Mouse (Mus musculus): ENCODE measurements around the gene Atg101. TPM values are rescaled to one million over a fixed set of nuclear protein-coding genes. Genes with fewer than 3 reads are reported as not detected.
"Not testable (repeated sequence)": the region's sequence is repeated elsewhere in the genome, so short reads cannot be mapped to it uniquely, and the experiment has no call there.

Atg101 gene
- polyA plus RNA-seq, 1 experiment from 2014 or later: 81.6 TPM

- H3K9ac ChIP-seq: no peak overlapping the region
- H3K27me3 ChIP-seq: no peaks in the 10 kb centered on the region
- no peak overlapping the region for H3K27ac ChIP-seq
- H3K9me3 ChIP-seq (replicated peaks): no peaks in the 10 kb centered on the region
- H3K4me1 ChIP-seq: peaks cover 12% of the 10 kb centered on the region
- no peaks in the 10 kb centered on the region for H3K36me3 ChIP-seq (ENCODE audit: poor library complexity, severe bottlenecking)
- no peak overlapping the region for H3K4me2 ChIP-seq
- WGBS: 72% methylated on average over 6 of the region's 6 CpGs
- no peak overlapping the region for H3K4me3 ChIP-seq
- ATAC-seq: no peak
Observed at GRCm38 (mm10) chr15:101320618-101321041, 36.6 kb downstream of the Atg101 start.

DNA sequence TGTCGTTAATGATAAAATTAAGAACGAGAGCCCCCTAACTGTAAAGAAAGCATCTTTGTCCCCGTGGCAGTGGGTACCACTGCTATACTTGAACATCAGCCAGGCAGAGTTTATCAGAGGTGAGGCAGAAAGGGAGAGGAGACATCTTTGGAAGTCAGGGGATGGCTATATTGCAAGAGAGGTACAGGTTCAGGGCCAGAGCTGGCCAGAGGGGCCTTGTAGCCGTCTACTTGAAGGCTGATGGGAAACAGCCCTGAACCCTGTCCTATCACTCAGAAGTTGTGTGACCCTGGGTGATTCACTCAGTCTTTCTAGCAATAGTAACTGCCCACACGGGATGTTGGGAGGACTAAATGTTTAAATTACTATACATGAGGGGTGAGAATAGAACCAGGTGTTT, 37.1 kb downstream of the Atg101 start:
- Histone ChIP-seq H3K9ac (no peak overlapping the region), H3K4me2 (no peak overlapping the region), H3K9me3 (replicated peaks) (no peaks in the 10 kb centered on the region), H3K27me3 (no peaks in the 10 kb centered on the region), H3K4me1 (peaks cover 8% of the 10 kb centered on the region), H3K27ac (no peak overlapping the region), H3K4me3 (no peak overlapping the region), H3K36me3 (ENCODE audit: poor library complexity, severe bottlenecking) (no peaks in the 10 kb centered on the region)
- ATAC-seq: no peak
- 68% methylated on average over 5 of the region's 5 CpGs for WGBS

DNA sequence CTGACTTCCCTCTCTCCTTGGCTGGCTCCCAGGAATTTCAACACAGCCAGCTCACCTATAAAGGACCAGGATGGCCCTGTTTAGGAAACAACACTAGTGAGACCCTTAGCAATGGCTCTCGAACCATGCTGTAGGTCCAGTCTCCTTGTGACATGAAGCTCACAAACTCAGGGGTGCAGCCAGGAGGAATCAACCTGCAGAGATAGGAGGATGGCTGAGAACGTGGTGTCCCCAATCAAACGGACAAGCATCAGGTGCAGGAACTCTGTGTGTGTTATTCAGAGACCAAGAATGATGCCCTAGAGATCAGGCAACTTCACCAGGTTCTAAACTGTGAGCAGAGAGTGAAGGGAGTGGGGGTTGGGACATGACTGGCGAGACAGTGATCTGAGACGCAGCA, 38.0 kb downstream of the Atg101 start:
- WGBS: 81% methylated on average over 5 of the region's 5 CpGs
- Histone ChIP-seq H3K9ac (no peak overlapping the region), H3K4me2 (no peak overlapping the region), H3K9me3 (replicated peaks) (no peaks in the 10 kb centered on the region), H3K27me3 (no peaks in the 10 kb centered on the region), H3K36me3 (ENCODE audit: poor library complexity, severe bottlenecking) (no peaks in the 10 kb centered on the region), H3K4me1 (no peaks in the 10 kb centered on the region), H3K27ac (no peak overlapping the region), H3K4me3 (no peak overlapping the region)
- ATAC-seq: no peak

- no peaks in the 10 kb centered on the region for H3K36me3 ChIP-seq (ENCODE audit: poor library complexity, severe bottlenecking)
- no peak overlapping the region for H3K4me3 ChIP-seq
- no peaks in the 10 kb centered on the region for H3K9me3 ChIP-seq (replicated peaks)
- no peak overlapping the region for H3K4me2 ChIP-seq
- H3K4me1 ChIP-seq: no peaks in the 10 kb centered on the region
- no peak overlapping the region for H3K27ac ChIP-seq
- no peak for ATAC-seq
- no peak overlapping the region for H3K9ac ChIP-seq
- 90% methylated on average over 7 of the region's 7 CpGs for WGBS
- H3K27me3 ChIP-seq: no peaks in the 10 kb centered on the region
Observed at GRCm38 (mm10) chr15:101322640-101323039, 38.6 kb downstream of the Atg101 start.

GRCm38 (mm10) chr15:101323511-101323910, 39.4 kb downstream of the Atg101 start:
- H3K27me3 ChIP-seq: no peaks in the 10 kb centered on the region
- no peak for ATAC-seq
- WGBS: 93% methylated on average over 5 of the region's 5 CpGs
- H3K4me3 ChIP-seq: no peak overlapping the region
- no peak overlapping the region for H3K9ac ChIP-seq
- no peaks in the 10 kb centered on the region for H3K36me3 ChIP-seq (ENCODE audit: poor library complexity, severe bottlenecking)
- no peak overlapping the region for H3K27ac ChIP-seq
- H3K4me2 ChIP-seq: no peak overlapping the region
- no peaks in the 10 kb centered on the region for H3K4me1 ChIP-seq
- no peaks in the 10 kb centered on the region for H3K9me3 ChIP-seq (replicated peaks)

- not testable (repeated sequence) for H3K9me3 ChIP-seq (replicated peaks); H3K27ac ChIP-seq
Observed at GRCm38 (mm10) chr15:101324409-101324808, 40.3 kb downstream of the Atg101 start.

GRCm38 (mm10) chr15:101325991-101326534, 42.0 kb downstream of the Atg101 start:
- Histone ChIP-seq H3K27me3 (no peaks in the 10 kb centered on the region), H3K4me1 (no peaks in the 10 kb centered on the region), H3K9ac (no peak overlapping the region), H3K9me3 (replicated peaks) (no peaks in the 10 kb centered on the region), H3K4me2 (no peak overlapping the region), H3K4me3 (no peak overlapping the region), H3K36me3 (ENCODE audit: poor library complexity, severe bottlenecking) (no peaks in the 10 kb centered on the region), H3K27ac (no peak overlapping the region)
- WGBS: 33% methylated on average over 10 of the region's 10 CpGs
- no peak for ATAC-seq

More at GRCm38 (mm10) chr15:101324409-101324808, 40.3 kb downstream of the Atg101 start:
- ATAC-seq; H3K27me3 ChIP-seq; H3K4me3 ChIP-seq; H3K36me3 ChIP-seq (ENCODE audit: poor library complexity, severe bottlenecking); H3K9ac ChIP-seq; H3K4me1 ChIP-seq; H3K4me2 ChIP-seq: not testable (repeated sequence)

GRCm38 (mm10) chr15:101327282-101327681, 43.2 kb downstream of the Atg101 start:
- H3K4me3 ChIP-seq: no peak overlapping the region
- 5% methylated on average over 6 of the region's 6 CpGs for WGBS
- no peaks in the 10 kb centered on the region for H3K9me3 ChIP-seq (replicated peaks)
- no peaks in the 10 kb centered on the region for H3K27me3 ChIP-seq
- ATAC-seq: no peak
- no peak overlapping the region for H3K27ac ChIP-seq
- H3K4me1 ChIP-seq: no peaks in the 10 kb centered on the region
- no peak overlapping the region for H3K4me2 ChIP-seq
- H3K36me3 ChIP-seq (ENCODE audit: poor library complexity, severe bottlenecking): no peaks in the 10 kb centered on the region
- H3K9ac ChIP-seq: no peak overlapping the region

GRCm38 (mm10) chr15:101328876-101329563, 44.9 kb downstream of the Atg101 start:
- no peak for ATAC-seq
- WGBS: 61% methylated on average over 3 of the region's 3 CpGs
- no peak overlapping the region for H3K4me3 ChIP-seq

DNA sequence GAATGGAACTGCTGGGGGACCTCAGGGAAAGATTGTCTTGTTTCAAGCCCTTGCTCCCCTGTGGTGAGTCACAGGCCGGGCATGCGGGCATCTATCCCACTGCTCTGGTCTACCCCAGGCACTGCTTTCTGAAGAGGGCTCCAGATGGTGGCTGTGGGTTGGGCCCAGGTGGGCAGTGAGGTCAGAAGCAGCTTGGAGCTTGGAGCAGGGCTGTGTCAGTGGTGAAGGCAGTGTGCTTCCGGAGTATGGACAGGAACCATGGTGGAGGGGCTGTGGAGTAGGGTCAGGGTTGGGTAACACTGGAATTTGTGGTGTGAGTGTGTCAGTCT, 45.5 kb downstream of the Atg101 start:
- no peaks in the 10 kb centered on the region for H3K9me3 ChIP-seq (replicated peaks)
- no peaks in the 10 kb centered on the region for H3K4me1 ChIP-seq
- no peaks in the 10 kb centered on the region for H3K36me3 ChIP-seq (ENCODE audit: poor library complexity, severe bottlenecking)
- no peak overlapping the region for H3K27ac ChIP-seq
- no peak overlapping the region for H3K9ac ChIP-seq
- no peak overlapping the region for H3K4me2 ChIP-seq
- no peaks in the 10 kb centered on the region for H3K27me3 ChIP-seq
- WGBS: 66% methylated on average over 3 of the region's 3 CpGs
- ATAC-seq: no peak
- no peak overlapping the region for H3K4me3 ChIP-seq

More at GRCm38 (mm10) chr15:101328876-101329563, 44.9 kb downstream of the Atg101 start:
- no peak overlapping the region for H3K9ac ChIP-seq
- H3K27ac ChIP-seq: no peak overlapping the region
- no peaks in the 10 kb centered on the region for H3K4me1 ChIP-seq
- H3K9me3 ChIP-seq (replicated peaks): no peaks in the 10 kb centered on the region
- no peaks in the 10 kb centered on the region for H3K27me3 ChIP-seq
- H3K4me2 ChIP-seq: no peak overlapping the region
- no peaks in the 10 kb centered on the region for H3K36me3 ChIP-seq (ENCODE audit: poor library complexity, severe bottlenecking)

GRCm38 (mm10) chr15:101331090-101331489, 47.0 kb downstream of the Atg101 start:
- ATAC-seq: no peak
- 75% methylated on average over 4 of the region's 4 CpGs for WGBS
- Histone ChIP-seq H3K4me2 (no peak overlapping the region), H3K9ac (no peak overlapping the region), H3K4me3 (no peak overlapping the region), H3K27me3 (no peaks in the 10 kb centered on the region), H3K36me3 (ENCODE audit: poor library complexity, severe bottlenecking) (no peaks in the 10 kb centered on the region), H3K9me3 (replicated peaks) (no peaks in the 10 kb centered on the region), H3K27ac (no peak overlapping the region), H3K4me1 (no peaks in the 10 kb centered on the region)

DNA sequence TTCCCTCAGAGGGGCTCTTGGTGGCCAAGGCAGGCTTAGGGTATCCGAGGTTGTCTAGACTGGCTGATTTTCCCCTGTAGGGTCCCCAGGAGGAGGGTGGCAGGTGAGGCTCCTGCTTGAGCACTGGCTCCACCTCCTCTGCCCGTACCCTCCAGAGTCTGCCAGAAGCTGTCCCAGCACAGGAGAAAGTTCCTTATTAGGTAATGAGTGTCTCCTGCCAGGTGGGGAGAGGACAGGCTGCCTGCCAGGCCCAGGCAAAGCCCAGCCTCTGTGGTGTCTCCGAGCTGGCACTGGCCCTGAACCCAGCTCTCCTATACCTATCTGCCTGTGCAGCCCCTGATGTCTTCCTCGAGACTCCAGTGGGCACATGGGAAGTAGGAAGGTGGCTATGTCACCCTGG, 48.3 kb downstream of the Atg101 start:
- WGBS: 60% methylated on average over 4 of the region's 4 CpGs
- no peaks in the 10 kb centered on the region for H3K9me3 ChIP-seq (replicated peaks)
- no peak overlapping the region for H3K4me3 ChIP-seq
- H3K27me3 ChIP-seq: 0 out of 2 replicates have a peak, but pooled peaks cover 4% of the 10 kb centered on the region
- H3K9ac ChIP-seq: no peak overlapping the region
- no peaks in the 10 kb centered on the region for H3K36me3 ChIP-seq (ENCODE audit: poor library complexity, severe bottlenecking)
- no peak for ATAC-seq
- H3K4me1 ChIP-seq: no peaks in the 10 kb centered on the region
- no peak overlapping the region for H3K27ac ChIP-seq
- H3K4me2 ChIP-seq: no peak overlapping the region

GRCm38 (mm10) chr15:101333165-101333564, 49.1 kb downstream of the Atg101 start:
- Histone ChIP-seq H3K4me3 (no peak overlapping the region), H3K4me1 (no peaks in the 10 kb centered on the region), H3K27ac (no peak overlapping the region), H3K9me3 (replicated peaks) (no peaks in the 10 kb centered on the region), H3K9ac (no peak overlapping the region), H3K27me3 (0 out of 2 replicates have a peak, but pooled peaks cover 4% of the 10 kb centered on the region), H3K36me3 (ENCODE audit: poor library complexity, severe bottlenecking) (no peaks in the 10 kb centered on the region), H3K4me2 (no peak overlapping the region)
- WGBS: 54% methylated on average over 1 of the region's 1 CpGs
- ATAC-seq: no peak

Measured in forebrain, embryonic 13.5 days (tissue).